Mouse (Mus musculus) monocyte, adult 2 months (primary cell): Measurements from ENCODE around the gene Lingo1.

ENCODE experiments used
- DNase-seq, 2 experiments: peaks; one replicate each; pipeline ENCODE4 v3.0.0; 2022; ENCODE audit warnings: low spot score in 2 of 2, low read depth in 1 of 2

Gene Lingo1

GRCm38 (mm10) chr9:56681950-56682349 is 114.3 kb downstream of the Lingo1 start:
- DNase-seq = no peak

- DNase-seq = no peak
Observed at GRCm38 (mm10) chr9:56678929-56679681, 117.2 kb downstream of the Lingo1 start.

GRCm38 (mm10) chr9:56675696-56676095 is 120.6 kb downstream of the Lingo1 start:
- DNase-seq = no peak

GRCm38 (mm10) chr9:56669605-56670221 is 126.6 kb downstream of the Lingo1 start:
- no peak for DNase-seq

- no peak for DNase-seq
Observed at GRCm38 (mm10) chr9:56664136-56664535, 132.1 kb downstream of the Lingo1 start.

- no peak for DNase-seq
Observed at GRCm38 (mm10) chr9:56662946-56663345, 133.3 kb downstream of the Lingo1 start.

GRCm38 (mm10) chr9:56662405-56662804 is 133.9 kb downstream of the Lingo1 start:
- DNase-seq = no peak

GRCm38 (mm10) chr9:56661217-56661840 is 134.9 kb downstream of the Lingo1 start:
- no peak for DNase-seq

- DNase-seq = no peak
Observed at GRCm38 (mm10) chr9:56658580-56658979, 137.7 kb downstream of the Lingo1 start.

GRCm38 (mm10) chr9:56657996-56658398 is 138.3 kb downstream of the Lingo1 start:
- no peak for DNase-seq

GRCm38 (mm10) chr9:56656766-56657542 is 139.3 kb downstream of the Lingo1 start:
- DNase-seq = no peak

GRCm38 (mm10) chr9:56655167-56655566 is 141.1 kb downstream of the Lingo1 start:
- DNase-seq = no peak

- no peak for DNase-seq
Observed at GRCm38 (mm10) chr9:56652551-56652950, 143.7 kb downstream of the Lingo1 start.

GRCm38 (mm10) chr9:56651586-56651985 is 144.7 kb downstream of the Lingo1 start:
- DNase-seq = no peak

- no peak for DNase-seq
Observed at GRCm38 (mm10) chr9:56646227-56647025, 149.8 kb downstream of the Lingo1 start.

- no peak for DNase-seq
Observed at GRCm38 (mm10) chr9:56643474-56643873, 152.8 kb downstream of the Lingo1 start.

GRCm38 (mm10) chr9:56638226-56638905 is 157.9 kb downstream of the Lingo1 start:
- no peak for DNase-seq

GRCm38 (mm10) chr9:56637403-56637857 is 158.8 kb downstream of the Lingo1 start:
- no peak for DNase-seq

GRCm38 (mm10) chr9:56636766-56637402 is 159.4 kb downstream of the Lingo1 start:
- DNase-seq = no peak
